Mouse (Mus musculus) spleen, adult 2 months (tissue): ENCODE measurements at regions not wholly inside any gene's neighbourhood (a gene's known extent, or its start where the extent isn't known, plus 50 kb on each side); places are given as distances from the start of the nearest gene placed in this dataset.

Experiments used
- CTCF ChIP-seq: fragments of 200-500 bp; IDR thresholded peaks from 2 replicates; pipeline ENCODE4 v1.5.1; 2011; ENCODE audit warnings: mild to moderate bottlenecking, inconsistent platforms; ENCODE audit not compliant: insufficient read depth, insufficient read length, insufficient replicate concordance; ENCODE audit errors: extremely low read depth
- POLR2A ChIP-seq: fragments of 200-500 bp; IDR thresholded peaks from 2 replicates; pipeline ENCODE4 v1.6.1; 2011; ENCODE audit warnings: low read depth, low read length, inconsistent platforms

GRCm38 (mm10) chr4:152615155-152615554 is 137.5 kb upstream of the Kcnab2 start:
- TF ChIP-seq CTCF (no peak), POLR2A (no peak)
